Mouse (Mus musculus) spleen, postnatal 36 days (tissue): Measurements from ENCODE around the gene Rnpc3.
"Not testable (repeated sequence)": the region's sequence is repeated elsewhere in the genome, so short reads cannot be mapped to it uniquely, and the experiment has no call there.

Experiments used
- DNase-seq, 2 experiments: peaks; one replicate each; pipeline ENCODE4 v3.0.0; 2022; ENCODE audit warnings: low spot score in 2 of 2, mixed read lengths in 1 of 2

Gene Rnpc3

GRCm38 (mm10) chr3:113629606-113630359, at the start of gene Rnpc3:
Rnpc3 (minus strand) TSS chr3:113630149.
- DNase-seq: peak; percentile 94 to 95

DNA sequence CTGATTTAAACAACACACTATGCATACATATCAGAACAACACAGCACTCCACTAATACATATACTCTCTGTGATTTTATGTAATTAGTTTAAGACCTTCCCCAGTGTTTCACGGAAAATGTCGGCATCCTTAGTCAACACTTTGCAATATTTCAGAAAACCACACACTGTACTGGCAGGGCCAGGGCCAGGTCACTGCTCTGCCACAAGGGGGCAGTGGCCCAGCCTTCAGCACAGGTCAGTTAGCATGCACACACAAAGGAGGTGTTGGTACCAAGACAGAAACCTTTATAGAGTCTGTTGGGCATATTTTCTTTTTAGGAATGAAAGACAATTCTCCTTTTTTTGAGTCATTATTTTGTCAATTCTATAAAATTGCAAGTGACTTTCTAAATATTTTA, 27.0 kb upstream of the Rnpc3 start:
- no peak for DNase-seq

DNA sequence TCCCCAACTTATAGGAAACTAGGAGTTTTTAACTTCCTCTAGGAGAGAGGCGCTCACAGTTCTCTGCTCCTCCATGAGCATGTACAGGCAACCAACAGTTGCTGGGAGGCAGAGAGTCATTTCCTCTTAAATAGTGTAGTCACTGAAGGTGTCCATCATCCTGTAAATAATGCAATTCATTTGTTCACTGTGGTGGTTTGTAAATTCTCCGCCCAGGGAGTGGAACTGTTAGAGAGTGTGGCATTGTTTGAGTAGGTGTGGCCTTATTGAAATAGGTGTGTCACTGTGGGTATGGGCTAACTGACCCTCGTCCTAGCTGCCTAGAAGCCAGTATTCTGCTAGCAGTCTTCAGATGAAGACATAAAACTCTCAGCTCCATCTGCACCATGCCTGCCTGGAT, 24.4 kb upstream of the Rnpc3 start:
- DNase-seq: no peak

GRCm38 (mm10) chr3:113651386-113651785, 21.4 kb upstream of the Rnpc3 start:
- not testable (repeated sequence) for DNase-seq

DNA sequence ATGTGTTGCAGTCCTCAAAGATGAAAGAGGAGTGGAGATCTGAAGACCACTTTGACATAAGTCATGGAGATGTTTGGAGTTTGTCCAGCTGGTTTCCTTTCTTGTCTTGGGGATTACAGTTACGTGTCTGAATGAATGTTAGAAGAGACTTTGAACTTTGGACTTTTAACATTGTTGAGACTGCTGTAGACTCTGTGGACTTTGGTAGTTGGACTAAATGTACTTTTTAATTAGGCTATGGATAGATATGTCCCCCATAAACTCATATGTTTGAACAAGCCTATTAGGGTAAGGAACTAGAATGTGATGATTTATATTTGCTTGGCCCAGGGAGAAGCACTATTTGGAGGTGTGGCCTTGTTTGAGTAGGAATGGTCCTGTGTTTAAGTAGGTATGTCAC, 9.6 kb upstream of the Rnpc3 start:
- no peak for DNase-seq

GRCm38 (mm10) chr3:113634220-113634619, 4.3 kb upstream of the Rnpc3 start:
- no peak for DNase-seq

DNA sequence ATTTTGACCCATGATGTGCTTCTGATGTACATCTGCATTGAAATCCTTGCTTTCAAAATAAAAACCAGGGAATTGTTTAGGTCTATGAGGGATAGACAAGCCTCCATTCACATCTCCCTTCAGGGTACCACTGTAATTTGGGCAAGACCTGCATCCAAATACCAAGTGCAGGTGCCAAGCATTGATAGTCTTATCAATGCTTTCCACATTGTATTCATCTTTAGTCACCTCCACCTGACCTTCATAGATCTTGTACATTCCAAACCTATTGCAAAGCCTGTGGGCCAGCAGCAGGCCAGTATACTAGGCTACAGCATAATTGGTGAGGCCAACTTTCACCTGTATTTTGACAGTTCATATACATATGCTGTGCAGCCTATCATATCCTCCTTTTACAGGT, 1.7 kb upstream of the Rnpc3 start:
- no peak for DNase-seq

DNA sequence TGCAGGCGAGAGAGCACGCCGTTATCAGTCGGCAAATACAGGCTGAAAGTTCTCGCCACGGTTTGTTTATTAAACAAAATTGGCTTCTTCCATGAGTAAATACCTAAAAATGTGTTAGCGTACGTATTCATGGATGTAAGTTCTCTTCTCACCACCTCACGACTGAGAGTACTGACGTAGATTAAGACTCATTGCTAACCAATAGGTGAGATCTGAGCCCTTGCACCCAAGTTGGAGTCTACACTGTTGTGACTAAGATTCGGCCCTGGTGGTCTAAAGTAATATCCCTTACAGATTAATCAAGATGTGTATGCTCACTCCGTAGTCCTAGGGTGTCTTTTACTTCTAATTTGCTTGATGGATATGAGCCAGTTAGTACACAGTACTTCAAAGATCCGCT, 615 bp upstream of the Rnpc3 start:
- peak in 1 of 2 experiments; percentile 10 for DNase-seq

- no peak for DNase-seq
Measured at GRCm38 (mm10) chr3:113606599-113606998, 23.4 kb downstream of the Rnpc3 start, which contains the start of gene Amy1. Amy1 (minus strand) TSS chr3:113606699.

GRCm38 (mm10) chr3:113590844-113591243, 39.1 kb downstream of the Rnpc3 start:
- no peak for DNase-seq

DNA sequence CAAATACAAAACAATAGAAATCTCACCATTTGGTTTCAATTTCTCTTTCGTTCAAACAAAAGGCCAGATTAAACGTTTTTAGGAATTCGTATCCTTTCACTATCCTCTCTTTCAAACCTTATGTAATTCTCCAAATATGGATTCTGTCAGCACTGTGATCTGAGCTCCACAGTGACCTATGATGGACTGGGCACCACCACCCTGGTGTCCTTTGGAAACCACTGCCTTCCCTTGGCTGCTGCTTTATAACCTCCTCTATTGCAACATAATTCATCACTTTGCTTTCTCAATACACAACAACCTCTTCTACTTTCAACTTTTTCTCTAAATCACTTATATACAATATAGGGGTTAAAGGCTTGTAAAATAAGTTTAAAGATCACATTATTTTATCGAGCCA, 55.4 kb downstream of the Rnpc3 start:
- DNase-seq: no peak

DNA sequence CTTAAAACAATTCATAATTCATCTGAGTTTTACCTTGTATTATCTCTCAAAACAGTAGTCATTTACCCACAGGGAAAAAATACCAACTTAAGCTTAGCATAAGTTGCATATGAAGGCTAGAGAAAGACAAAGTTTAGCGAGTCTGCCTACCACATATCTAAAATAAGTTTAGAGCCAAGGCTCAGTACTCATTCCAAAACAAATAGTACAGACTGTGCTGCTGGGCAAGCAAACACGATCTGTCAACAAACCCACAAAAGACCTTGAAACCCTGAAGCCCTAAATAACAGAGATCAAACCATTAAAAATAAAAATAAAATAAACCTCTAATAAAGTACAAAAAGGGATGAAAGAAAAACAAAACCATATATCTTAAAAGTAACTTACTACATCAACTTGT, 55.8 kb downstream of the Rnpc3 start:
- DNase-seq: no peak

- DNase-seq: no peak
Measured at GRCm38 (mm10) chr3:113572158-113572557, 57.8 kb downstream of the Rnpc3 start.
